Mouse (Mus musculus): ENCODE results near the gene Hmgxb4. TPM values are rescaled to one million over a fixed set of nuclear protein-coding genes. Genes with fewer than 3 reads are reported as not detected.

The Hmgxb4 gene
- polyA plus RNA-seq, 1 experiment from 2014 or later, result 47.9 TPM

Other genes starting within 250 kb of the Hmgxb4 start
- not detected in 2 replicates for gene Isx, start 120.2 kb upstream of the Hmgxb4 start, polyA plus RNA-seq (2016; fragmentation: Nextera tagmentation; extraction: Ambion mirVana)
- 25.6 and 26.5 TPM in 2 replicates for gene Tom1, start 40.3 kb downstream of the Hmgxb4 start, polyA plus RNA-seq (2016; fragmentation: Nextera tagmentation; extraction: Ambion mirVana)
- gene Hmox1, start 100.3 kb downstream of the Hmgxb4 start, polyA plus RNA-seq (2016; fragmentation: Nextera tagmentation; extraction: Ambion mirVana), result 14.9 and 15.5 TPM in 2 replicates
- gene Mcm5, start 116.2 kb downstream of the Hmgxb4 start, polyA plus RNA-seq (2016; fragmentation: Nextera tagmentation; extraction: Ambion mirVana), result 139 and 152 TPM in 2 replicates
- gene Rasd2, start 220.6 kb downstream of the Hmgxb4 start, polyA plus RNA-seq (2016; fragmentation: Nextera tagmentation; extraction: Ambion mirVana), result 0.22 and 0.34 TPM in 2 replicates

All from midbrain, embryonic 12.5 days (tissue).